Mouse (Mus musculus) limb, embryonic 15.5 days (tissue): ENCODE data around the gene Serpinh1. TPM values are rescaled to one million over a fixed set of nuclear protein-coding genes. Genes with fewer than 3 reads are reported as not detected.

Experiments
- ATAC-seq: fragments of 200-750 bp; cut with Nextera tagmentation; 2 replicates; pipeline ENCODE4 v1.8.0; 2017; ENCODE audit warnings: low read depth, moderate TSS enrichment; ENCODE audit not compliant: insufficient number of reproducible peaks, low FRiP score, low TSS enrichment
- H3K27ac ChIP-seq: fragments of 300-500 bp; sonication (generic); 2 replicates; pipeline ENCODE4 v1.5.1; 2015; ENCODE audit warnings: moderate library complexity, mild to moderate bottlenecking, inconsistent platforms
- H3K27me3 ChIP-seq: fragments of 300-500 bp; sonication (generic); 2 replicates; pipeline ENCODE4 v1.6.1; 2015; ENCODE audit warnings: inconsistent platforms
- H3K36me3 ChIP-seq: fragments of 300-500 bp; sonication (generic); 2 replicates; pipeline ENCODE4 v1.6.1; 2015; ENCODE audit warnings: inconsistent platforms
- H3K4me1 ChIP-seq: fragments of 300-500 bp; sonication (generic); 2 replicates; pipeline ENCODE4 v1.6.1; 2015; ENCODE audit warnings: inconsistent platforms
- H3K4me2 ChIP-seq: fragments of 300-500 bp; sonication (generic); 2 replicates; pipeline ENCODE4 v1.6.1; 2015; ENCODE audit warnings: mild to moderate bottlenecking, inconsistent platforms
- H3K4me3 ChIP-seq: fragments of 300-500 bp; sonication (generic); 2 replicates; pipeline ENCODE4 v1.5.1; 2015; ENCODE audit warnings: mild to moderate bottlenecking, inconsistent platforms
- H3K9ac ChIP-seq: fragments of 300-500 bp; sonication (generic); 2 replicates; pipeline ENCODE4 v1.6.1; 2015; ENCODE audit warnings: inconsistent platforms
- H3K9me3 ChIP-seq: fragments of 300-500 bp; sonication (generic); 2 replicates; pipeline ENCODE4 v1.6.1; 2016; ENCODE audit warnings: inconsistent platforms
- WGBS: fragments of 180-500 bp; shearing (Covaris S2); methylation state at CpG from one replicate; pipeline ENCODE4 v1.1.7; 2015; 5-methylcytosine and 5-hydroxymethylcytosine counted together
- polyA plus RNA-seq: library from polyadenylated mRNA; unstranded; fragments of >200 nt; fragmentation: Nextera tagmentation; extraction: Ambion mirVana; gene quantifications from 2 replicates; pipeline ENCODE4 v1.2.1, GENCODE M21; 2015

Serpinh1 gene
- polyA plus RNA-seq = 2,485 and 2,692 TPM in 2 replicates

- WGBS = under 1% methylated on average over 35 of the region's 35 CpGs
- H3K27me3 ChIP-seq = no peaks in the 10 kb centered on the region
Measured at GRCm38 (mm10) chr7:99352526-99353400, at the start of gene Serpinh1. TSS of gene Serpinh1 (minus strand) at chr7:99353239.

GRCm38 (mm10) chr7:99402477-99402876 is 49.4 kb upstream of the Serpinh1 start:
- WGBS = 72% methylated on average over 6 of the region's 6 CpGs
- Histone ChIP-seq H3K4me3 (no peak overlapping the region), H3K4me2 (no peak overlapping the region), H3K4me1 (peaks cover 16% of the 10 kb centered on the region), H3K9ac (no peak overlapping the region), H3K27me3 (no peaks in the 10 kb centered on the region), H3K27ac (no peak overlapping the region), H3K36me3 (no peaks in the 10 kb centered on the region), H3K9me3 (no peaks in the 10 kb centered on the region)
- no peak for ATAC-seq

More at GRCm38 (mm10) chr7:99352526-99353400, at the start of gene Serpinh1:
- no peaks in the 10 kb centered on the region for H3K9me3 ChIP-seq
- H3K9ac ChIP-seq = peak within 1 kb of the TSS; percentile 85
- H3K4me1 ChIP-seq = peaks cover 78% of the 10 kb centered on the region
- peak within 1 kb of the TSS; percentile 81 for H3K4me2 ChIP-seq
- H3K27ac ChIP-seq = peak within 1 kb of the TSS; percentile 97
- H3K36me3 ChIP-seq = peaks cover 22% of the 10 kb centered on the region
- H3K4me3 ChIP-seq = peak within 1 kb of the TSS; percentile 71
- ATAC-seq = peak; percentile 88

- H3K9ac ChIP-seq = no peak overlapping the region
- H3K9me3 ChIP-seq = no peaks in the 10 kb centered on the region
- H3K4me3 ChIP-seq = no peak overlapping the region
- H3K4me2 ChIP-seq = no peak overlapping the region
- no peak overlapping the region for H3K27ac ChIP-seq
- no peaks in the 10 kb centered on the region for H3K27me3 ChIP-seq
- no peaks in the 10 kb centered on the region for H3K36me3 ChIP-seq
- WGBS = 57% methylated on average over 8 of the region's 8 CpGs
- ATAC-seq = peak; percentile 60; the same call in 1 of the 2 replicates
- H3K4me1 ChIP-seq = peaks cover 20% of the 10 kb centered on the region
Measured at GRCm38 (mm10) chr7:99401373-99401772, 48.3 kb upstream of the Serpinh1 start.

- Histone ChIP-seq H3K4me2 (no peak overlapping the region), H3K27me3 (no peaks in the 10 kb centered on the region), H3K36me3 (no peaks in the 10 kb centered on the region), H3K9me3 (no peaks in the 10 kb centered on the region), H3K27ac (peak overlapping the region; percentile 22; the same call in 1 of the 2 replicates), H3K4me3 (no peak overlapping the region), H3K4me1 (peaks cover 38% of the 10 kb centered on the region), H3K9ac (no peak overlapping the region)
- ATAC-seq = no peak
- 81% methylated on average over 11 of the region's 11 CpGs for WGBS
Measured at GRCm38 (mm10) chr7:99396994-99397659, 44.1 kb upstream of the Serpinh1 start.

- Histone ChIP-seq H3K36me3 (no peaks in the 10 kb centered on the region), H3K4me1 (peaks cover 42% of the 10 kb centered on the region), H3K9ac (no peak overlapping the region), H3K9me3 (no peaks in the 10 kb centered on the region), H3K4me3 (no peak overlapping the region), H3K4me2 (no peak overlapping the region), H3K27me3 (no peaks in the 10 kb centered on the region), H3K27ac (no peak overlapping the region; the same call in 1 of the 2 replicates)
- peak; percentile 50; the same call in 1 of the 2 replicates for ATAC-seq
- 56% methylated on average over 11 of the region's 11 CpGs for WGBS
Measured at GRCm38 (mm10) chr7:99395908-99396616, 43.0 kb upstream of the Serpinh1 start.

GRCm38 (mm10) chr7:99395385-99395784 is 42.3 kb upstream of the Serpinh1 start:
- Histone ChIP-seq H3K9me3 (no peaks in the 10 kb centered on the region), H3K4me3 (no peak overlapping the region), H3K27ac (no peak overlapping the region; the same call in 1 of the 2 replicates), H3K4me2 (no peak overlapping the region), H3K36me3 (no peaks in the 10 kb centered on the region), H3K4me1 (peaks cover 40% of the 10 kb centered on the region), H3K9ac (no peak overlapping the region), H3K27me3 (no peaks in the 10 kb centered on the region)
- no peak for ATAC-seq
- 79% methylated on average over 4 of the region's 4 CpGs for WGBS

GRCm38 (mm10) chr7:99393711-99394325 is 40.8 kb upstream of the Serpinh1 start:
- Histone ChIP-seq H3K4me1 (peaks cover 40% of the 10 kb centered on the region), H3K9ac (no peak overlapping the region), H3K4me2 (no peak overlapping the region), H3K27ac (no peak overlapping the region), H3K9me3 (no peaks in the 10 kb centered on the region), H3K36me3 (no peaks in the 10 kb centered on the region), H3K4me3 (no peak overlapping the region), H3K27me3 (no peaks in the 10 kb centered on the region)
- WGBS = 64% methylated on average over 13 of the region's 13 CpGs
- ATAC-seq = no peak

- no peak overlapping the region for H3K27ac ChIP-seq
- no peaks in the 10 kb centered on the region for H3K9me3 ChIP-seq
- no peaks in the 10 kb centered on the region for H3K36me3 ChIP-seq
- no peaks in the 10 kb centered on the region for H3K27me3 ChIP-seq
- WGBS = 64% methylated on average over 2 of the region's 2 CpGs
- no peak for ATAC-seq
- H3K4me1 ChIP-seq = peaks cover 40% of the 10 kb centered on the region
- no peak overlapping the region for H3K4me2 ChIP-seq
- peak overlapping the region; percentile 8; the same call in 1 of the 2 replicates for H3K9ac ChIP-seq
- no peak overlapping the region for H3K4me3 ChIP-seq
Measured at GRCm38 (mm10) chr7:99392696-99393095, 39.7 kb upstream of the Serpinh1 start.

GRCm38 (mm10) chr7:99390559-99390958 is 37.5 kb upstream of the Serpinh1 start:
- 39% methylated on average over 4 of the region's 4 CpGs for WGBS

GRCm38 (mm10) chr7:99387356-99387755 is 34.3 kb upstream of the Serpinh1 start:
- 0 out of 2 replicates have a peak, but pooled peaks cover 4% of the 10 kb centered on the region for H3K27me3 ChIP-seq
- no peaks in the 10 kb centered on the region for H3K9me3 ChIP-seq
- no peak overlapping the region for H3K4me3 ChIP-seq
- peaks cover 37% of the 10 kb centered on the region for H3K4me1 ChIP-seq
- WGBS = 90% methylated on average over 5 of the region's 5 CpGs
- no peak overlapping the region for H3K4me2 ChIP-seq
- no peak overlapping the region for H3K9ac ChIP-seq
- no peak for ATAC-seq
- no peaks in the 10 kb centered on the region for H3K36me3 ChIP-seq
- no peak overlapping the region for H3K27ac ChIP-seq

More at GRCm38 (mm10) chr7:99390559-99390958, 37.5 kb upstream of the Serpinh1 start:
- no peak overlapping the region for H3K27ac ChIP-seq
- no peak overlapping the region for H3K4me2 ChIP-seq
- H3K9me3 ChIP-seq = no peaks in the 10 kb centered on the region
- no peaks in the 10 kb centered on the region for H3K27me3 ChIP-seq
- no peak overlapping the region for H3K4me3 ChIP-seq
- H3K9ac ChIP-seq = no peak overlapping the region
- H3K36me3 ChIP-seq = no peaks in the 10 kb centered on the region
- H3K4me1 ChIP-seq = peaks cover 31% of the 10 kb centered on the region
- ATAC-seq = no peak

GRCm38 (mm10) chr7:99386811-99387210 is 33.8 kb upstream of the Serpinh1 start:
- Histone ChIP-seq H3K9me3 (no peaks in the 10 kb centered on the region), H3K27me3 (peaks cover 8% of the 10 kb centered on the region; the same call in 1 of the 2 replicates), H3K27ac (no peak overlapping the region), H3K4me1 (peaks cover 38% of the 10 kb centered on the region), H3K4me2 (no peak overlapping the region), H3K9ac (no peak overlapping the region), H3K36me3 (no peaks in the 10 kb centered on the region), H3K4me3 (no peak overlapping the region)
- WGBS = 84% methylated on average over 4 of the region's 4 CpGs
- ATAC-seq = no peak
